18 mouse cellular contexts compared by ENCODE assay signal in the genomic region with DNA sequence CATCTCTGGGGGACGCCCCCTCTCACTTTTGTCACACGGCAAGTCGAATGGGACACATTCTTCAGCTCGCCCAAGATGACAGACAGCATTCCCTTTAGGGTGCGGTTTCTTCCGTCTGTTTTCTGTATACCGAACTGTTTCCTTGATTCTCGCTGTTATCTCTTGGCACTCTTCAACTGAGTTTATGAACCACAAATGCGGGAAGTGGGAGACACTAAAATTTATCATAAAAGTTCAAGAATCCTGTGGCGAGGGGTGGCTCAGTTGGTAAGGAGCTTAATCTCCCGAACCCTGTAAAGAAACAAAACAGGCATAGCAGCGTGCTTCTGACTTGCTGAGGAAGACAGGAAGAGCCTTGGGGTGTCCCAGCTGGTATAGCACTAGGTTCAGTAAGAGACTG. TPM values are rescaled to one million over a fixed set of nuclear protein-coding genes. Genes with fewer than 3 reads are reported as not detected.
DNase-seq lines count a peak whose midpoint lies in the region; ATAC-seq and TF ChIP-seq lines count a peak whose summit lies in the region.
"Had no signal": no experiment of that assay in that cellular context is flagged by ENCODE, and none has a peak within 500 bp of the region (broad histone marks: within the 10 kb centered on the region; RNA-seq: fewer than 3 reads in every experiment).

No protein-coding gene starts in this region.

- H3K9me3 ChIP-seq in heart, embryonic 14.5 days (ENCODE audit: control insufficient read depth, low read length): no peaks in the 10 kb centered on the region
- no peaks in the 10 kb centered on the region for H3K9me3 ChIP-seq in liver, postnatal 0 days (ENCODE audit: low read length)
- H3K9me3 ChIP-seq: embryonic facial prominence, embryonic 13.5 days; hindbrain, embryonic 12.5 days; kidney, embryonic 15.5 days; limb, embryonic 12.5 days had no signal

- TF ChIP-seq CTCF in heart, adult 2 months (IDR thresholded peaks at IDR 0.05): no peak
- no peak for TF ChIP-seq CTCF in lung, adult 2 months (IDR thresholded peaks at IDR 0.05; ENCODE audit: insufficient read depth, low read length)
- no peak for TF ChIP-seq CTCF in liver, postnatal 0 days (IDR thresholded peaks at IDR 0.05; ENCODE audit: low read depth)

- no peak for ATAC-seq in heart, embryonic 14.5 days (ENCODE audit: insufficient number of reproducible peaks, insufficient read depth, low FRiP score, low read depth)
- ATAC-seq in liver, postnatal 0 days: peak; percentile 33; the same call in 1 of the 2 replicates
- ATAC-seq: forebrain, postnatal 0 days; inflammation-experienced regulatory T-cells, adult 6 months had no signal

- no peaks in the 10 kb centered on the region for H3K27me3 ChIP-seq in heart, embryonic 14.5 days (ENCODE audit: control insufficient read depth, insufficient read depth, low read length)
- H3K27me3 ChIP-seq in heart, adult 2 months (ENCODE audit: control insufficient read depth, insufficient read depth, low read length): no peaks in the 10 kb centered on the region
- no peaks in the 10 kb centered on the region for H3K27me3 ChIP-seq in liver, postnatal 0 days (ENCODE audit: insufficient read depth, low read length)
- H3K27me3 ChIP-seq: embryonic facial prominence, embryonic 13.5 days; hindbrain, embryonic 12.5 days; kidney, embryonic 15.5 days; limb, embryonic 12.5 days had no signal

- no peak overlapping the region for H3K4me3 ChIP-seq in heart, embryonic 14.5 days (ENCODE audit: control insufficient read depth in 1 of 2, insufficient read depth in 1 of 2, low read depth in 1 of 2, low read length in 2 of 2)
- H3K4me3 ChIP-seq in heart, adult 2 months: no peak overlapping the region
- H3K4me3 ChIP-seq in lung, adult 2 months (replicated peaks; ENCODE audit: extremely low read depth, low read depth, low read length): no peak overlapping the region
- no peak overlapping the region for H3K4me3 ChIP-seq in liver, postnatal 0 days (ENCODE audit: low read depth, low read length)
- H3K4me3 ChIP-seq: embryonic facial prominence, embryonic 13.5 days; hindbrain, embryonic 12.5 days; kidney, embryonic 15.5 days; limb, embryonic 12.5 days had no signal

- no peak for DNase-seq in heart, adult 2 months
- peak; percentile 8 for DNase-seq in lung, adult 2 months
- DNase-seq in lung, postnatal 14 days: no peak
- DNase-seq in ZHBTc4 (ENCODE audit: low read depth, low spot score): peak; percentile 48
- no peak for DNase-seq in liver, postnatal 0 days
- DNase-seq in left cerebral cortex, adult 11 months (ENCODE audit: low spot score): no peak
- DNase-seq in right cerebral cortex, postnatal 10 days (ENCODE audit: low spot score in 2 of 2): no peak
- DNase-seq: adrenal gland, postnatal 36 days; cerebellum, adult 8-10 months; forebrain, postnatal 0 days; right cerebral cortex, postnatal 14 days had no signal

- peaks cover 14 to 48% of the 10 kb centered on the region in 2 experiments for H3K4me1 ChIP-seq in heart, embryonic 14.5 days (ENCODE audit: control insufficient read depth in 2 of 2, insufficient read depth in 2 of 2, low read length in 2 of 2)
- H3K4me1 ChIP-seq in heart, adult 2 months (ENCODE audit: control insufficient read depth, insufficient read depth, low read length): peaks cover 3% of the 10 kb centered on the region
- H3K4me1 ChIP-seq in lung, adult 2 months (ENCODE audit: control insufficient read depth, insufficient read depth, low read length): peaks cover 22% of the 10 kb centered on the region
- H3K4me1 ChIP-seq in liver, postnatal 0 days (ENCODE audit: insufficient read depth): peaks cover 18% of the 10 kb centered on the region

- 34% methylated on average over 12 of the region's 12 CpGs for WGBS in heart, embryonic 14.5 days
- 35% methylated on average over 12 of the region's 12 CpGs for WGBS in heart, adult 2 months
- WGBS in lung, adult 2 months: 27% methylated on average over 12 of the region's 12 CpGs
- WGBS in liver, postnatal 0 days (ENCODE audit: insufficient replicate concordance): 45% methylated on average over 12 of the region's 12 CpGs

- H3K79me2 ChIP-seq in heart, adult 2 months (replicated peaks; ENCODE audit: control insufficient read depth, insufficient read depth, low read length): no peaks in the 10 kb centered on the region

- intact Hi-C loops in heart, adult 2 months (cut with DNase I): no loop called here

- TF ChIP-seq EP300 in heart, adult 2 months (IDR thresholded peaks at IDR 0.05; ENCODE audit: insufficient read depth, low read depth, low read length): no peak
- TF ChIP-seq EP300 in liver, postnatal 0 days (IDR thresholded peaks at IDR 0.05; ENCODE audit: low read depth): no peak

- no peaks in the 10 kb centered on the region for H3K36me3 ChIP-seq in heart, embryonic 14.5 days (ENCODE audit: control insufficient read depth, insufficient read depth, low read length)
- no peaks in the 10 kb centered on the region for H3K36me3 ChIP-seq in heart, adult 2 months (ENCODE audit: control insufficient read depth, insufficient read depth, low read length)
- no peaks in the 10 kb centered on the region for H3K36me3 ChIP-seq in liver, postnatal 0 days (replicated peaks; ENCODE audit: insufficient read depth, low read length)
- H3K36me3 ChIP-seq: hindbrain, embryonic 12.5 days had no signal

- 0 out of 2 replicates have a peak overlapping the region, but pooled peaks have one; percentile 14 for H3K4me2 ChIP-seq in heart, embryonic 14.5 days (ENCODE audit: low read length)
- H3K4me2 ChIP-seq in liver, postnatal 0 days (ENCODE audit: low read depth, low read length): no peak overlapping the region
- H3K4me2 ChIP-seq: embryonic facial prominence, embryonic 13.5 days; heart, embryonic 11.5 days; hindbrain, embryonic 12.5 days; kidney, embryonic 15.5 days; limb, embryonic 12.5 days had no signal

- H3K27ac ChIP-seq in heart, embryonic 14.5 days (replicated peaks in 1 of 2; ENCODE audit: control insufficient read depth in 1 of 2, insufficient read depth in 1 of 2, low read depth in 2 of 2, low read length in 2 of 2): no peak overlapping the region
- no peak overlapping the region for H3K27ac ChIP-seq in heart, adult 2 months
- H3K27ac ChIP-seq in liver, postnatal 0 days (ENCODE audit: low read depth): peak overlapping the region; percentile 1; the same call in 1 of the 2 replicates
- H3K27ac ChIP-seq: embryonic facial prominence, embryonic 13.5 days; hindbrain, embryonic 12.5 days; kidney, embryonic 15.5 days; limb, embryonic 12.5 days had no signal

- TF ChIP-seq POLR2A in heart, adult 2 months (IDR thresholded peaks at IDR 0.05; ENCODE audit: insufficient read depth, low read depth, low read length): no peak
- no peak for TF ChIP-seq POLR2A in lung, adult 2 months (IDR thresholded peaks at IDR 0.05; ENCODE audit: borderline replicate concordance, extremely low read depth, low read depth, low read length)

- no peak overlapping the region; the same call in 1 of the 2 replicates for H3K9ac ChIP-seq in heart, embryonic 14.5 days (ENCODE audit: low read length)
- H3K9ac ChIP-seq in heart, adult 2 months (ENCODE audit: low read depth, low read length): no peak overlapping the region
- H3K9ac ChIP-seq in liver, postnatal 0 days (replicated peaks): no peak overlapping the region
- H3K9ac ChIP-seq: embryonic facial prominence, embryonic 13.5 days; forebrain, postnatal 0 days; hindbrain, embryonic 12.5 days; kidney, embryonic 15.5 days; limb, embryonic 12.5 days had no signal

RNA-seq across cellular contexts. Expression of gene Ctdspl, which starts 18.1 kb away (rescaled TPM):
- polyA plus RNA-seq in heart, embryonic 14.5 days (2014; fragmentation: Nextera tagmentation; extraction: Ambion mirVana): 10.2 and 10.4 TPM in 2 replicates
- 1 to 10 TPM; 9.0 to 9.7 TPM for total RNA-seq in heart, adult 2 months (2021)
- polyA plus RNA-seq in heart, adult 2 months (2012; rRNA removed): 8.5 and 9.6 TPM in 2 replicates
- polyA plus RNA-seq in lung, adult 2 months (2012; rRNA removed): 70.4 and 83.4 TPM in 2 replicates
- 2.2 and 2.4 TPM in 2 replicates for polyA plus RNA-seq in liver, postnatal 0 days (2015; fragmentation: Nextera tagmentation; extraction: Ambion mirVana)

Comparison
In these comparisons a context has a peak if more than half of its experiments do, and no peak if none do; other contexts are left out.
1. DNase-seq: peak in lung, adult 2 months (single experiment) and ZHBTc4 (single experiment); none in heart, adult 2 months (0 of 2), lung, postnatal 14 days (single experiment), liver, postnatal 0 days (single experiment), left cerebral cortex, adult 11 months (single experiment) and right cerebral cortex, postnatal 10 days (0 of 2).